Mouse (Mus musculus) intestine, postnatal 0 days (tissue): ENCODE measurements around the gene Aplf. TPM values are rescaled to one million over a fixed set of nuclear protein-coding genes. Genes with fewer than 3 reads are reported as not detected.
"Not testable (repeated sequence)": the region's sequence is repeated elsewhere in the genome, so short reads cannot be mapped to it uniquely, and the experiment has no call there.

Experiments
- ATAC-seq: fragments of 200-750 bp; cut with Nextera tagmentation; 2 replicates; pipeline ENCODE4 v1.8.0; 2017; ENCODE audit warnings: mild to moderate bottlenecking, moderate TSS enrichment, moderate library complexity
- H3K27ac ChIP-seq: fragments of 300-500 bp; sonication (generic); 2 replicates; pipeline ENCODE4 v1.5.1; 2014; ENCODE audit warnings: mild to moderate bottlenecking, low read depth, low read length, moderate library complexity
- H3K27me3 ChIP-seq: fragments of 300-500 bp; sonication (generic); replicated peaks from 2 replicates; pipeline ENCODE4 v1.6.1; 2014; ENCODE audit warnings: low read length, mixed read lengths; ENCODE audit not compliant: control insufficient read depth, insufficient read depth
- H3K36me3 ChIP-seq: fragments of 300-500 bp; sonication (generic); 2 replicates; pipeline ENCODE4 v1.6.1; 2014; ENCODE audit warnings: mild to moderate bottlenecking, moderate library complexity; ENCODE audit not compliant: control insufficient read depth, insufficient read depth
- H3K4me1 ChIP-seq: fragments of 300-500 bp; sonication (generic); replicated peaks from 2 replicates; pipeline ENCODE4 v1.6.1; 2014; ENCODE audit warnings: antibody characterized with exemption, low read length, mixed read lengths; ENCODE audit not compliant: control insufficient read depth, insufficient read depth
- H3K4me2 ChIP-seq: fragments of 300-500 bp; sonication (generic); replicated peaks from 2 replicates; pipeline ENCODE4 v1.6.1; 2014; ENCODE audit warnings: low read depth, mild to moderate bottlenecking, moderate library complexity
- H3K4me3 ChIP-seq: fragments of 300-500 bp; sonication (generic); 2 replicates; pipeline ENCODE4 v1.5.1; 2014; ENCODE audit warnings: low read depth, low read length
- H3K9ac ChIP-seq: fragments of 300-500 bp; sonication (generic); 2 replicates; pipeline ENCODE4 v1.6.1; 2014; ENCODE audit warnings: mild to moderate bottlenecking, low read depth, low read length
- H3K9me3 ChIP-seq: fragments of 300-500 bp; sonication (generic); 2 replicates; pipeline ENCODE4 v1.6.1; 2016; ENCODE audit warnings: mixed run types; ENCODE audit not compliant: control insufficient read depth
- CTCF ChIP-seq: sonication (generic); IDR thresholded peaks from 2 replicates; pipeline ENCODE4 v1.5.1; 2016; ENCODE audit warnings: low read depth, mild to moderate bottlenecking, control low read depth, antibody characterized with exemption, moderate library complexity
- WGBS: fragments of 180-500 bp; shearing (Covaris S2); extraction: QIAGEN DNeasy Blood & Tissue Kit; methylation state at CpG from one replicate; pipeline ENCODE4 v1.1.7; 2014; 5-methylcytosine and 5-hydroxymethylcytosine counted together
- polyA plus RNA-seq: library from polyadenylated mRNA; unstranded; fragments of >200 nt; fragmentation: Nextera tagmentation; extraction: Ambion mirVana; gene quantifications from 2 replicates; pipeline ENCODE4 v1.2.1, GENCODE M21; 2015

Aplf gene
- polyA plus RNA-seq, 1 experiment from 2014 or later = 7.9 TPM

- Histone ChIP-seq H3K4me3 (no peak overlapping the region), H3K36me3 (peaks cover 5% of the 10 kb centered on the region; the same call in 1 of the 2 replicates), H3K9me3 (no peaks in the 10 kb centered on the region), H3K4me1 (0 out of 2 replicates have a peak, but pooled peaks cover 4% of the 10 kb centered on the region), H3K4me2 (no peak overlapping the region), H3K9ac (no peak overlapping the region), H3K27ac (no peak overlapping the region), H3K27me3 (no peaks in the 10 kb centered on the region)
- WGBS = 96% methylated on average over 9 of the region's 9 CpGs
- no peak for ATAC-seq
- TF ChIP-seq CTCF = no peak
These were observed 19.3 kb downstream of the Aplf start for GRCm38 (mm10) chr6:87652670-87653069.

- WGBS = 49% methylated on average over 5 of the region's 5 CpGs
- no peak overlapping the region for H3K9ac ChIP-seq
- H3K27ac ChIP-seq = peak overlapping the region; percentile 54; the same call in 1 of the 2 replicates
- 0 out of 2 replicates have a peak, but pooled peaks cover 4% of the 10 kb centered on the region for H3K4me1 ChIP-seq
- no peaks in the 10 kb centered on the region for H3K27me3 ChIP-seq
- no peak for TF ChIP-seq CTCF
- H3K9me3 ChIP-seq = no peaks in the 10 kb centered on the region
- H3K36me3 ChIP-seq = peaks cover 3% of the 10 kb centered on the region; the same call in 1 of the 2 replicates
- peak; percentile 75 for ATAC-seq
- 0 out of 2 replicates have a peak overlapping the region, but pooled peaks have one; percentile 9 for H3K4me2 ChIP-seq
- no peak overlapping the region for H3K4me3 ChIP-seq
These were observed 20.2 kb downstream of the Aplf start for GRCm38 (mm10) chr6:87651787-87652186.

GRCm38 (mm10) chr6:87638134-87638660 is 33.8 kb downstream of the Aplf start:
- WGBS = 40% methylated on average over 11 of the region's 11 CpGs
- Histone ChIP-seq H3K9ac (no peak overlapping the region), H3K4me2 (no peak overlapping the region), H3K36me3 (peaks cover 11% of the 10 kb centered on the region; the same call in 1 of the 2 replicates), H3K27me3 (no peaks in the 10 kb centered on the region), H3K9me3 (0 out of 2 replicates have a peak, but pooled peaks cover 5% of the 10 kb centered on the region), H3K27ac (no peak overlapping the region), H3K4me1 (no peaks in the 10 kb centered on the region), H3K4me3 (no peak overlapping the region)
- no peak for ATAC-seq
- no peak for TF ChIP-seq CTCF

GRCm38 (mm10) chr6:87632176-87632575 is 39.8 kb downstream of the Aplf start:
- no peak for TF ChIP-seq CTCF
- ATAC-seq = no peak
- 72% methylated on average over 4 of the region's 4 CpGs for WGBS

GRCm38 (mm10) chr6:87628936-87629335 is 43.1 kb downstream of the Aplf start:
- H3K27me3 ChIP-seq, H3K9ac ChIP-seq, H3K4me3 ChIP-seq, H3K27ac ChIP-seq, H3K4me1 ChIP-seq, H3K36me3 ChIP-seq, H3K4me2 ChIP-seq, H3K9me3 ChIP-seq: not testable (repeated sequence)
- WGBS = 73% methylated on average over 13 of the region's 15 CpGs
- ATAC-seq = peak; percentile 10; the same call in 1 of the 2 replicates

More at GRCm38 (mm10) chr6:87632176-87632575, 39.8 kb downstream of the Aplf start:
- Histone ChIP-seq H3K4me1 (no peaks in the 10 kb centered on the region), H3K9ac (no peak overlapping the region), H3K27ac (no peak overlapping the region), H3K36me3 (peaks cover 4% of the 10 kb centered on the region; the same call in 1 of the 2 replicates), H3K4me3 (no peak overlapping the region), H3K4me2 (no peak overlapping the region), H3K27me3 (no peaks in the 10 kb centered on the region), H3K9me3 (no peaks in the 10 kb centered on the region)

GRCm38 (mm10) chr6:87623151-87623550 is 48.8 kb downstream of the Aplf start:
- WGBS = 95% methylated on average over 3 of the region's 3 CpGs
- H3K9me3 ChIP-seq = no peaks in the 10 kb centered on the region
- H3K4me3 ChIP-seq = no peak overlapping the region
- H3K27ac ChIP-seq = no peak overlapping the region
- no peaks in the 10 kb centered on the region for H3K27me3 ChIP-seq
- TF ChIP-seq CTCF = no peak
- ATAC-seq = no peak
- no peaks in the 10 kb centered on the region for H3K4me1 ChIP-seq
- no peak overlapping the region for H3K4me2 ChIP-seq
- no peaks in the 10 kb centered on the region for H3K36me3 ChIP-seq
- H3K9ac ChIP-seq = no peak overlapping the region

GRCm38 (mm10) chr6:87621281-87621680 is 50.7 kb downstream of the Aplf start:
- TF ChIP-seq CTCF = no peak
- 45% methylated on average over 3 of the region's 3 CpGs for WGBS
- ATAC-seq = no peak

More at GRCm38 (mm10) chr6:87621281-87621680, 50.7 kb downstream of the Aplf start:
- Histone ChIP-seq H3K4me3 (no peak overlapping the region), H3K9me3 (no peaks in the 10 kb centered on the region), H3K4me2 (no peak overlapping the region), H3K27me3 (no peaks in the 10 kb centered on the region), H3K4me1 (no peaks in the 10 kb centered on the region), H3K27ac (no peak overlapping the region), H3K36me3 (no peaks in the 10 kb centered on the region), H3K9ac (no peak overlapping the region)
